Comparison of ENCODE assay signal across 38 mouse cellular contexts in the genomic region with DNA sequence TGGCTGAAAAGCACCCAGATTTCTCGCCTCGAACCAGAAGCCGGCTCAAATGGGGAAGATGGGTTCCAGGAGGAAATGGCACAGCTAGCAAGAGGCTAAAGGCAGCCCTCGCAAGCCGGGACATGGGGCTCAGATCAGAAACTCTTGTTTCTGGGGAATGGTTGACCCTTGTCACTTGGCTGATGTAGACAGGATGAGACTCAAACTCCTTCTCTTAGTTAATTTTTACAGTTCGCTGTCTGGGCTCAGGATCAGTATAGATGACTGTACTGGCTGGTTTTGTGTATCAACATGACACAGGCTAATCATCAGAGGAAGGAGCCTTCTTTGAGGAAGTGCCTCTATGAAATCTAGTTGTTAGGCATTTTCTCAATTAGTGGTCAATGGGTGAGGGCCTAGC. TPM values are rescaled to one million over a fixed set of nuclear protein-coding genes. Genes with fewer than 3 reads are reported as not detected.
"Had no signal": no experiment of that assay in that cellular context is flagged by ENCODE, and none has a peak within 500 bp of the region (broad histone marks: within the 10 kb centered on the region; RNA-seq: fewer than 3 reads in every experiment).

No protein-coding gene starts in this region.

- H3K4me1 ChIP-seq: heart, embryonic 10.5 days; heart, embryonic 12.5 days; heart, embryonic 13.5 days; heart, embryonic 15.5 days; intestine, embryonic 15.5 days; kidney, embryonic 15.5 days had no signal

- H3K9ac ChIP-seq: heart, embryonic 12.5 days; heart, embryonic 13.5 days; heart, embryonic 15.5 days; hindbrain, embryonic 12.5 days; hindbrain, embryonic 13.5 days; hindbrain, embryonic 14.5 days; hindbrain, embryonic 15.5 days; intestine, embryonic 15.5 days; kidney, embryonic 15.5 days had no signal

- H3K36me3 ChIP-seq: heart, embryonic 10.5 days; heart, embryonic 12.5 days; heart, embryonic 13.5 days; heart, embryonic 15.5 days; hindbrain, embryonic 10.5 days; hindbrain, embryonic 12.5 days; hindbrain, embryonic 13.5 days; hindbrain, embryonic 15.5 days; intestine, embryonic 15.5 days; kidney, embryonic 15.5 days had no signal

- DNase-seq: heart, adult 2 months; heart, postnatal 10 days; heart, postnatal 14 days; heart, postnatal 36 days; heart, postnatal 4 days; kidney, adult 18-20 months; kidney, postnatal 10 days; kidney, postnatal 14 days; kidney, postnatal 4 days; layer of hippocampus, adult 9-11 months; layer of hippocampus, postnatal 36 days had no signal

- H3K4me3 ChIP-seq: heart, adult 2 months; heart, embryonic 10.5 days; heart, embryonic 12.5 days; heart, embryonic 13.5 days; heart, embryonic 15.5 days; hindbrain, embryonic 10.5 days; hindbrain, embryonic 12.5 days; hindbrain, embryonic 13.5 days; hindbrain, embryonic 15.5 days; intestine, embryonic 15.5 days; kidney, embryonic 15.5 days; layer of hippocampus, adult 2 months; left cerebral cortex, adult 2 months had no signal

- H3K9me3 ChIP-seq: heart, embryonic 10.5 days; heart, embryonic 12.5 days; heart, embryonic 13.5 days; heart, embryonic 15.5 days; hindbrain, embryonic 10.5 days; hindbrain, embryonic 12.5 days; hindbrain, embryonic 13.5 days; hindbrain, embryonic 15.5 days; intestine, embryonic 15.5 days; kidney, embryonic 15.5 days had no signal

- H3K4me2 ChIP-seq: heart, embryonic 11.5 days; heart, embryonic 12.5 days; heart, embryonic 13.5 days; heart, embryonic 15.5 days; hindbrain, embryonic 12.5 days; hindbrain, embryonic 13.5 days; hindbrain, embryonic 14.5 days; hindbrain, embryonic 15.5 days; intestine, embryonic 15.5 days; kidney, embryonic 15.5 days had no signal

- ATAC-seq: hindbrain, embryonic 16.5 days; hindbrain, postnatal 0 days; inflammation-experienced regulatory T-cells, adult 6 months; intestine, embryonic 15.5 days; intestine, embryonic 16.5 days; intestine, postnatal 0 days had no signal

- H3K27me3 ChIP-seq: heart, embryonic 12.5 days; heart, embryonic 13.5 days; heart, embryonic 15.5 days; hindbrain, embryonic 12.5 days; hindbrain, embryonic 13.5 days; hindbrain, embryonic 15.5 days; intestine, embryonic 15.5 days; kidney, embryonic 15.5 days had no signal

- H3K27ac ChIP-seq: heart, adult 2 months; heart, embryonic 10.5 days; heart, embryonic 13.5 days; heart, embryonic 15.5 days; hindbrain, embryonic 10.5 days; hindbrain, embryonic 12.5 days; hindbrain, embryonic 13.5 days; hindbrain, embryonic 14.5 days; hindbrain, embryonic 15.5 days; hindbrain, postnatal 0 days; intestine, embryonic 15.5 days; kidney, embryonic 15.5 days; kidney, postnatal 0 days; layer of hippocampus, adult 2 months; left cerebral cortex, adult 2 months had no signal

RNA-seq across cellular contexts. Expression of gene 4930522H14Rik, which starts 33.6 kb away (rescaled TPM):
- polyA plus RNA-seq: heart, adult 2 months; heart, embryonic 10.5 days; heart, embryonic 11.5 days; heart, embryonic 12.5 days; heart, embryonic 13.5 days; heart, embryonic 14.5 days; heart, embryonic 15.5 days; heart, embryonic 16.5 days; heart, postnatal 0 days; hindbrain, embryonic 10.5 days; hindbrain, embryonic 11.5 days; hindbrain, embryonic 12.5 days; hindbrain, embryonic 13.5 days; hindbrain, embryonic 14.5 days; hindbrain, embryonic 15.5 days; hindbrain, embryonic 16.5 days; hindbrain, postnatal 0 days; inflammation-experienced regulatory T-cells, adult 6 months; intestine, embryonic 14.5 days; intestine, embryonic 15.5 days; intestine, embryonic 16.5 days; intestine, postnatal 0 days; kidney, embryonic 14.5 days; kidney, embryonic 15.5 days; kidney, postnatal 0 days; large intestine, adult 2 months had no signal
